Mouse (Mus musculus) small intestine, adult 2 months (tissue): ENCODE measurements around the gene Tnfrsf13b. TPM values are rescaled to one million over a fixed set of nuclear protein-coding genes. Genes with fewer than 3 reads are reported as not detected.
"Not testable (repeated sequence)": the region's sequence is repeated elsewhere in the genome, so short reads cannot be mapped to it uniquely, and the experiment has no call there.

Experiments used
- H3K27ac ChIP-seq: fragments of 200-500 bp; 2 replicates; pipeline ENCODE4 v1.5.1; 2012; ENCODE audit warnings: low read depth, low read length, control low read depth, inconsistent platforms; ENCODE audit not compliant: insufficient read depth
- H3K27me3 ChIP-seq: fragments of 200-500 bp; 2 replicates; pipeline ENCODE4 v1.6.1; 2012; ENCODE audit warnings: mild to moderate bottlenecking, moderate library complexity, low read length, inconsistent platforms; ENCODE audit not compliant: control insufficient read depth, insufficient read depth
- H3K36me3 ChIP-seq: fragments of 200-500 bp; 2 replicates; pipeline ENCODE4 v1.6.1; 2012; ENCODE audit warnings: mild to moderate bottlenecking, low read length, control low read depth, inconsistent platforms; ENCODE audit not compliant: control insufficient read depth, insufficient read depth
- H3K4me1 ChIP-seq: fragments of 200-500 bp; 2 replicates; pipeline ENCODE4 v1.6.1; 2012; ENCODE audit warnings: low read length, inconsistent platforms, mixed read lengths; ENCODE audit not compliant: control insufficient read depth, insufficient read depth, insufficient read length
- H3K4me3 ChIP-seq: fragments of 200-500 bp; 2 replicates; pipeline ENCODE4 v1.5.1; 2012; ENCODE audit warnings: low read depth, mild to moderate bottlenecking, control low read depth, inconsistent platforms, low read length, moderate library complexity
- CTCF ChIP-seq: fragments of 200-500 bp; IDR thresholded peaks from 2 replicates; pipeline ENCODE4 v1.5.1; 2012; ENCODE audit warnings: low read depth, mild to moderate bottlenecking, control low read depth, inconsistent platforms, low read length, moderate library complexity, mixed read lengths; ENCODE audit not compliant: insufficient replicate concordance, insufficient read length; ENCODE audit errors: extremely low read depth
- POLR2A ChIP-seq: fragments of 200-500 bp; IDR thresholded peaks from 2 replicates; pipeline ENCODE4 v1.6.1; 2012; ENCODE audit warnings: low read depth, mild to moderate bottlenecking, control low read depth, inconsistent platforms, low read length, moderate library complexity
- WGBS: fragments of 180-500 bp; shearing (Covaris S2); methylation state at CpG from one replicate; pipeline ENCODE4 v1.1.7; 2018; 5-methylcytosine and 5-hydroxymethylcytosine counted together
- polyA plus RNA-seq: library from polyadenylated mRNA; depleted of rRNA; stranded (reverse); fragments of >200 nt; gene quantifications from 2 replicates; pipeline ENCODE4 v1.2.3, GENCODE M21; 2012

Gene Tnfrsf13b
- polyA plus RNA-seq, 1 experiment, result 30.8 TPM

GRCm38 (mm10) chr11:61127421-61128055 lies 983 bp downstream of the Tnfrsf13b start:
- Histone ChIP-seq H3K27ac (no peak overlapping the region), H3K4me3 (peak overlapping the region; percentile 5; the same call in 1 of the 2 replicates), H3K36me3 (no peaks in the 10 kb centered on the region), H3K27me3 (no peaks in the 10 kb centered on the region), H3K4me1 (no peaks in the 10 kb centered on the region)
- TF ChIP-seq CTCF (no peak), POLR2A (no peak)
- 89% methylated on average over 8 of the region's 8 CpGs for WGBS

GRCm38 (mm10) chr11:61129305-61129704 lies 2.8 kb downstream of the Tnfrsf13b start:
- WGBS, result 59% methylated on average over 10 of the region's 10 CpGs
- no peak for TF ChIP-seq POLR2A
- TF ChIP-seq CTCF, result no peak
- Histone ChIP-seq H3K27ac (no peak overlapping the region), H3K27me3 (no peaks in the 10 kb centered on the region), H3K4me3 (peak overlapping the region; percentile 17; the same call in 1 of the 2 replicates), H3K36me3 (no peaks in the 10 kb centered on the region), H3K4me1 (no peaks in the 10 kb centered on the region)

GRCm38 (mm10) chr11:61130646-61131045 lies 4.1 kb downstream of the Tnfrsf13b start:
- not testable (repeated sequence) for H3K27me3 ChIP-seq, H3K4me3 ChIP-seq, H3K27ac ChIP-seq, H3K4me1 ChIP-seq, H3K36me3 ChIP-seq
- 87% methylated on average over 4 of the region's 4 CpGs for WGBS

- Histone ChIP-seq H3K27ac (no peak overlapping the region), H3K4me1 (no peaks in the 10 kb centered on the region), H3K4me3 (no peak overlapping the region), H3K36me3 (no peaks in the 10 kb centered on the region), H3K27me3 (no peaks in the 10 kb centered on the region)
- 68% methylated on average over 2 of the region's 2 CpGs for WGBS
- no peak for TF ChIP-seq POLR2A
- TF ChIP-seq CTCF, result no peak
Measured at GRCm38 (mm10) chr11:61132943-61133342, 6.4 kb downstream of the Tnfrsf13b start.

- H3K4me3 ChIP-seq, result no peak overlapping the region
- no peaks in the 10 kb centered on the region for H3K36me3 ChIP-seq
- no peak overlapping the region for H3K27ac ChIP-seq
- H3K27me3 ChIP-seq, result no peaks in the 10 kb centered on the region
- TF ChIP-seq CTCF (no peak), POLR2A (no peak)
- peaks cover 1% of the 10 kb centered on the region; the same call in 1 of the 2 replicates for H3K4me1 ChIP-seq
- 68% methylated on average over 2 of the region's 2 CpGs for WGBS
Measured at GRCm38 (mm10) chr11:61141693-61142092, 15.1 kb downstream of the Tnfrsf13b start.

GRCm38 (mm10) chr11:61142262-61142661 lies 15.7 kb downstream of the Tnfrsf13b start:
- Histone ChIP-seq H3K36me3 (no peaks in the 10 kb centered on the region), H3K4me1 (peaks cover 7% of the 10 kb centered on the region; the same call in 1 of the 2 replicates), H3K4me3 (peak overlapping the region; percentile 12; the same call in 1 of the 2 replicates), H3K27ac (peak overlapping the region; percentile 55), H3K27me3 (no peaks in the 10 kb centered on the region)
- no peak for TF ChIP-seq CTCF
- TF ChIP-seq POLR2A, result no peak
- WGBS, result 52% methylated on average over 3 of the region's 3 CpGs

GRCm38 (mm10) chr11:61142941-61143530 lies 16.5 kb downstream of the Tnfrsf13b start:
- Histone ChIP-seq H3K27me3 (no peaks in the 10 kb centered on the region), H3K36me3 (no peaks in the 10 kb centered on the region), H3K27ac (peak overlapping the region; percentile 55), H3K4me1 (peaks cover 8% of the 10 kb centered on the region), H3K4me3 (peak overlapping the region; percentile 48)
- WGBS, result 46% methylated on average over 6 of the region's 6 CpGs
- TF ChIP-seq CTCF (no peak), POLR2A (no peak)
